Mouse (Mus musculus) kidney, adult 8-10 months (tissue): ENCODE measurements around the gene Gm28510.
"Not testable (repeated sequence)": the region's sequence is repeated elsewhere in the genome, so short reads cannot be mapped to it uniquely, and the experiment has no call there.

Experiments
- DNase-seq, 2 experiments: peaks; one replicate each; pipeline ENCODE4 v3.0.0; 2022

Gene Gm28510

DNA sequence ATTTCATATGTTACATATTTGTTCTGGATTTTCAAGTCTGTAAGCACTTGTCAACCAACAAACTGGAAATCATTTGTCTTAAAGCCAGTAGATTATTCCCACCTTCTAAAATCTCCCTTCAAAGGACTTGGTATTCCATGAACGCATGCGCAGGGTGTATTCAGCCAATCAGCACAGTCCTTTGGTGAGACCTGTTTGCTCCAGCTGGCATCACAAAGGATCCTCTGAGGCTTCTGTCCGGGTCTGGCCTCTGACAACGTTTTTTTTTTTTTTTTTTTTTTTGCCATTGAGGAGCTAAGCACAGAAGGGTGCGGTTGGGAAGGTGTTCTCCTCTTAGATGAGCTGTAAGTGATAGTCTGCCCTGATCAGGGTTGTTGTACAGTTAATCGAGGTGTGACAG is at the start of gene Gm28510:
Gene Gm28510 (plus strand): TSS at position 301 of the 400 bp plus-strand sequence.
- not testable (repeated sequence) for DNase-seq
